Mouse (Mus musculus): ENCODE results near the gene H6pd. TPM values are rescaled to one million over a fixed set of nuclear protein-coding genes. Genes with fewer than 3 reads are reported as not detected.
A peak's percentile ranks its signal among the peaks of the same experiment; 100 is the strongest.

The H6pd gene
- polyA plus RNA-seq, 1 experiment, result 170 TPM

- TF ChIP-seq CTCF (IDR thresholded peaks at IDR 0.05; ENCODE audit: insufficient read depth, low read depth, low read length) (no peak), POLR2A (IDR thresholded peaks at IDR 0.05; ENCODE audit: insufficient read depth, low read depth, low read length) (no peak)
- WGBS, result 93% methylated on average over 10 of the region's 10 CpGs
- Histone ChIP-seq H3K4me1 (ENCODE audit: control insufficient read depth, insufficient read depth, low read length) (peaks cover 18% of the 10 kb centered on the region), H3K4me3 (ENCODE audit: insufficient read depth, low read depth, low read length) (no peak overlapping the region), H3K27ac (ENCODE audit: insufficient read depth, low read depth, low read length) (no peak overlapping the region)
Measured at GRCm38 (mm10) chr4:149986671-149987417, 22.0 kb downstream of the H6pd start.

DNA sequence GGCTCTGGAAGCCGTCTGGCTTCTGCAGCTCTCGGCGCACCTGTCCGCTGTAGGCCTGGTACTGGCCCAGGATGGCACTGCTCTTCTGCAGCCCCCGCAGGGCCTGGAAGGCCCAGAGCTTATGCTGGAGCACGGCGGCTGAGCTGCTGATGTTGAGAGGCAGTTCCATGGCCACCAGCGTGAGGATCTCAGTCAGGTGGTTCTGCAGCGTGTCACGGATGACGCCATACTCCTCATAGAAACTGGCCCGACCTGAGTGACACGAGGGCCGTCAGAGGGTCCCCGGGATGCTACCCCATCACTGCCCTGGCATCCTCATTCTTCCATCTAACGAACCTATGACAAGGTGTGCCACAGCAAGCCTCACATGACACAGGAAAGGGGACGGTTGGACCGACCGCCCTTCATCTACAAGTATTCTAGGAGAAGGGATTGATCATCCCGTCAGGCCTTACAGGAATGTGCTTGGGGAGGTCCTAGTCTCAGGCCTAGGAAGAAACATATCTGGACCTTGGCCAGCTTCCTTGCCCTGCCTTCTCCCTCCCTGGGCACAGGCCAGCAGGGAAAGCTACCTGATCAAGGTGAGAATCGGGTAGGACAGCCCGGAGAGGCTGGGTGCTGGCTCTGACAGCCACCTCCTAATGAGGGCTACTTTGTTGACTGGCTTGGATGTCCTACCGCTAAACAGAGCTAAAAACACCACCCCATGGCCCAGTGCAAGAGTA is 24.7 kb downstream of the H6pd start:
- Histone ChIP-seq H3K4me3 (ENCODE audit: insufficient read depth, low read depth, low read length) (no peak overlapping the region), H3K4me1 (ENCODE audit: control insufficient read depth, insufficient read depth, low read length) (peaks cover 11% of the 10 kb centered on the region), H3K27ac (ENCODE audit: insufficient read depth, low read depth, low read length) (no peak overlapping the region)
- WGBS, result 94% methylated on average over 23 of the region's 23 CpGs
- TF ChIP-seq CTCF (IDR thresholded peaks at IDR 0.05; ENCODE audit: insufficient read depth, low read depth, low read length) (no peak), POLR2A (IDR thresholded peaks at IDR 0.05; ENCODE audit: insufficient read depth, low read depth, low read length) (no peak)

- H3K4me1 ChIP-seq (ENCODE audit: control insufficient read depth, insufficient read depth, low read length), result peaks cover 24% of the 10 kb centered on the region
- 90% methylated on average over 15 of the region's 15 CpGs for WGBS
- TF ChIP-seq POLR2A (IDR thresholded peaks at IDR 0.05; ENCODE audit: insufficient read depth, low read depth, low read length) (no peak), CTCF (IDR thresholded peaks at IDR 0.05; ENCODE audit: insufficient read depth, low read depth, low read length) (no peak)
Measured at GRCm38 (mm10) chr4:149982154-149982553, 26.7 kb downstream of the H6pd start.

GRCm38 (mm10) chr4:149979819-149980308 is 29.0 kb downstream of the H6pd start:
- peak; percentile 95 for TF ChIP-seq CTCF (IDR thresholded peaks at IDR 0.05; ENCODE audit: insufficient read depth, low read depth, low read length)
- TF ChIP-seq POLR2A (IDR thresholded peaks at IDR 0.05; ENCODE audit: insufficient read depth, low read depth, low read length), result no peak
- Histone ChIP-seq H3K4me1 (ENCODE audit: control insufficient read depth, insufficient read depth, low read length) (peaks cover 24% of the 10 kb centered on the region), H3K4me3 (ENCODE audit: insufficient read depth, low read depth, low read length) (peak overlapping the region; percentile 35), H3K27ac (ENCODE audit: insufficient read depth, low read depth, low read length) (no peak overlapping the region)
- 3% methylated on average over 12 of the region's 12 CpGs for WGBS

More at GRCm38 (mm10) chr4:149982154-149982553, 26.7 kb downstream of the H6pd start:
- Histone ChIP-seq H3K4me3 (ENCODE audit: insufficient read depth, low read depth, low read length) (no peak overlapping the region), H3K27ac (ENCODE audit: insufficient read depth, low read depth, low read length) (no peak overlapping the region)

- no peak for TF ChIP-seq POLR2A (IDR thresholded peaks at IDR 0.05; ENCODE audit: insufficient read depth, low read depth, low read length)
- TF ChIP-seq CTCF (IDR thresholded peaks at IDR 0.05; ENCODE audit: insufficient read depth, low read depth, low read length), result no peak
Measured at GRCm38 (mm10) chr4:149978820-149979219, 30.0 kb downstream of the H6pd start.

DNA sequence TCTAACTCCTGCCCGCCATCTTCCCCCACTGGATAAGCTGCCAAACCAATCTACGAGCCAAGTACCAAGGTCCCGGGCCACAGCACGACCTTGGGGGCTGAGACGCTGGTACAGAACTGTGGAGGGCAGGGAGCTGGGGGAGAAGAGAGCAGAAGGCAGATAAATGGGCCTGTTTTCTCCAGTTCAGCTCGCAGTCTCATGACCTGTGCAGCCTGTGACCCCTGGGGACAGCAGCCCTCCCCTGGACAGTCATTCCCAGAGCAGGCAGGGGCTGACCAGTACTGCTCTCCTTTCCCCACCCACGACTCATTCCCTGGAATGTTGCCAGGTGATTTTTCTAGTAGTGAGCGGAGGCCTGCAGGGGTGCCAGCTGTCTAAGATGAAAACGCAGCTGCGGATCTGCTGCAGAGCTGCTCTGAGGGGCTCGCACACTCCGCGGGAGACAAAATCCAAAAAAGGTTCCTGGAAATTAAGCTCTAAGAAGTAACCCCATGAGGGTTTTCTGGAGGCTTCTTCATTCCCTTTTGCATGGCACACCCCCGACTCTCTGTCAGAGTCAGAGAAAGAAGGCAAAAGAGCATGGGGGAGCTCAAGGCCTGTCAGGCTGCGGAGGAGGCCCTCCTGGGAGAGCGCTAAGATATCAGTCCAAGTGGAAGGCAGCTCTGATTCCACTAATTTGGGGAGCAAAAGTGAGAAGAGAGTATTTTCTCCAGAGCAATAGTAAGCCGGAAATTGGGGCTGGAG is 30.9 kb downstream of the H6pd start:
- TF ChIP-seq CTCF (IDR thresholded peaks at IDR 0.05; ENCODE audit: insufficient read depth, low read depth, low read length), result no peak
- TF ChIP-seq POLR2A (IDR thresholded peaks at IDR 0.05; ENCODE audit: insufficient read depth, low read depth, low read length), result no peak
- Histone ChIP-seq H3K27ac (ENCODE audit: insufficient read depth, low read depth, low read length) (peak overlapping the region; percentile 34; the same call in 1 of the 2 replicates), H3K4me3 (ENCODE audit: insufficient read depth, low read depth, low read length) (no peak overlapping the region), H3K4me1 (ENCODE audit: control insufficient read depth, insufficient read depth, low read length) (peaks cover 24% of the 10 kb centered on the region)
- WGBS, result 41% methylated on average over 17 of the region's 17 CpGs

More at GRCm38 (mm10) chr4:149978820-149979219, 30.0 kb downstream of the H6pd start:
- no peak overlapping the region for H3K27ac ChIP-seq (ENCODE audit: insufficient read depth, low read depth, low read length)
- no peak overlapping the region for H3K4me3 ChIP-seq (ENCODE audit: insufficient read depth, low read depth, low read length)
- 77% methylated on average over 2 of the region's 2 CpGs for WGBS
- peaks cover 24% of the 10 kb centered on the region for H3K4me1 ChIP-seq (ENCODE audit: control insufficient read depth, insufficient read depth, low read length)

DNA sequence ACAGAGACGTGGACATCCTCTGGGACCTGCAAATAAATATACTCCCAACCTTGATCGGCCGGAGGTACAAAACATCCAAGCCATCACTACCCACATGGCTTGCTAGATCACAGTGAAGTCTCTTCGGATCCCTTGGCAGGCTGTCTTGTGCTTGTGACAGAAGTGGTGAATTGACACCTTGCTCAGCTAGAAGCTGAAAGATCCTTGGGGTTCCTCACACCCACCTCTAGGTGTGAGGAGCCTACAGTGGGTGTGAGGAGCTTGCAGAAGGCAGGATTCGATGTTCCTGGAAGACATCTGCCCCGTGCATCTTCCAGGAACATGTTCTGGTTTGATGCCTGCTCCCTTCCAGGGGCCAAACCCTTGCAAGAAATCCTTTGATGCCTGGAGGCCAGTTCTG is 31.6 kb downstream of the H6pd start:
- 85% methylated on average over 6 of the region's 6 CpGs for WGBS
- TF ChIP-seq POLR2A (IDR thresholded peaks at IDR 0.05; ENCODE audit: insufficient read depth, low read depth, low read length) (no peak), CTCF (IDR thresholded peaks at IDR 0.05; ENCODE audit: insufficient read depth, low read depth, low read length) (no peak)
- Histone ChIP-seq H3K27ac (ENCODE audit: insufficient read depth, low read depth, low read length) (no peak overlapping the region), H3K4me1 (ENCODE audit: control insufficient read depth, insufficient read depth, low read length) (peaks cover 24% of the 10 kb centered on the region), H3K4me3 (ENCODE audit: insufficient read depth, low read depth, low read length) (no peak overlapping the region)

DNA sequence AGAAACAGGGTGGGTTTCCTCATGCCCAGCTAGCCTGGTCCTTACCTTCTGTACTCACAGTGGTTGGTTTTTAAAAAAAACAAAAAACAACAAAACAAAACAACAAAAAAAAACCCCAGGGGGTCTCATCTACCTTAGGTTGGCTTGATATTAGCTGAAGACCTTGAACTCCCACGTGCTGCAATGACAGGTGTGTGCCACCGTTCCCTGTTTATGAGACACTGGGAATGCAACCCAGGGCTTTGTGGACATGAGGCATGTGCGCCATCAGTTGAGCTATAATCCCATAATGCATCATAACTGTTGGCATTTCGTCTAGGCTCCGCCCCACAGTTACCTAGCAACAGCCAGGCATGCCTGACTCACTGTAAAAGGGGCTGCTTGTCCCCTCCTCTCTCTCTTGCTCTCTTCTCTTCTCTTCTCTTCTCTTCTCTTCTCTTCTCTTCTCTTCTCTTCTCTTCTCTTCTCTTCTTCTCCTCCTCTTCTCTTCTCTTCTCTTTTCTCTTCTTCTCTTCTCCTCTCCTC is 33.0 kb downstream of the H6pd start:
- no peak overlapping the region for H3K4me3 ChIP-seq (ENCODE audit: insufficient read depth, low read depth, low read length)
- peaks cover 24% of the 10 kb centered on the region for H3K4me1 ChIP-seq (ENCODE audit: control insufficient read depth, insufficient read depth, low read length)
- TF ChIP-seq POLR2A (IDR thresholded peaks at IDR 0.05; ENCODE audit: insufficient read depth, low read depth, low read length) (no peak), CTCF (IDR thresholded peaks at IDR 0.05; ENCODE audit: insufficient read depth, low read depth, low read length) (no peak)
- WGBS, result 79% methylated on average over 5 of the region's 5 CpGs
- H3K27ac ChIP-seq (ENCODE audit: insufficient read depth, low read depth, low read length), result no peak overlapping the region
